Mouse (Mus musculus): ENCODE measurements around the gene Znrf2. TPM values are rescaled to one million over a fixed set of nuclear protein-coding genes. Genes with fewer than 3 reads are reported as not detected.
A peak's percentile ranks its signal among the peaks of the same experiment; 100 is the strongest.

The Znrf2 gene
- total RNA-seq (2014; fragmentation: Nextera tagmentation) = 39.5 and 41.1 TPM in 2 replicates
- 45.2 and 49.4 TPM in 2 replicates for total RNA-seq (2017)
- 20.3 and 36.6 TPM in 2 replicates for polyA plus RNA-seq (2012)

DNA sequence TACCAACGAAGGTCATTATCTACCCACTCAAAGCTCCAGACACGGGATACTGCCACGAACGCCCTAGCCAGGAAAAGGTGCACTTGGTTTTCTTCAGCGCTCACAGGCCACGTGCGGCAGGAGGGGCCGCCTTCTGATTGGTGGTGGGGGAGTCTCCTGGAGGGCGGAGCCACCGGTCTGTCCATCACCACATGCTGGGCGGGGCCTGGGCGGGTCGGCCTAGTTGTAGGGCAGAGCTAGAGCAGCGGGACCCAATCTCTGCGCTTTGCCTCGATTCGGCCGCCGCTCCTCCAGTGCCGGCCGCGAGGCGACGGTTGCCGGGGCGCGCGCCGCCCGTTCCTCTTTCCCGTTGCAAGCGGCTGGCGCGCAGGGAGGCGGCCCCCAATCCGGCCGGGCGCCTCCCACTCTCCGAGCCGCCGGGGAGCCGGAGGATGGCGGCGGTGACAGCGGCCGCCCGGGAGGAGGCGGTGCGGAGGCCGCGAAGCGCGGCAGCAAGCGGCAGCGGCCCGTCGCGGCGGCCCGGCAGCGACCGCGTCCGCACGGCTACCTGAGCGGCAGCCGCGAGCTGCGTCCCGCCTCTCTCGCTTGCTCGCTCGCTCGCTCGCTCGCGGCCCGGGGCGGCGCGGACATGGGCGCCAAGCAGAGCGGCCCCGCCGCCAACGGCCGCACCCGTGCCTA is at the start of gene Znrf2:
TSS of gene Znrf2 (plus strand) at position 529 of the 678 bp plus-strand sequence.
- peak within 1 kb of the TSS; percentile 85 for H3K4me3 ChIP-seq (ENCODE audit: low read depth, low read length)
- H3K9me3 ChIP-seq (replicated peaks) = no peaks in the 10 kb centered on the region
- TF ChIP-seq CTCF (IDR thresholded peaks at IDR 0.05; ENCODE audit: low read depth, low read length) = no peak
- TF ChIP-seq GATA2 (IDR thresholded peaks at IDR 0.05; ENCODE audit: borderline replicate concordance, low read depth, low read length) = no peak
- TF ChIP-seq TAL1 (conservative IDR thresholded peaks at IDR 0.05; ENCODE audit: low read depth, low read length) = no peak
- TF ChIP-seq POLR2AphosphoS5 (IDR thresholded peaks at IDR 0.05; ENCODE audit: insufficient replicate concordance, low read depth, low read length) = no peak
- no peak for TF ChIP-seq GATA1 (IDR thresholded peaks at IDR 0.05; ENCODE audit: borderline replicate concordance, low read length)
- H3K27me3 ChIP-seq (ENCODE audit: insufficient read depth, low read length) = peaks cover 2% of the 10 kb centered on the region; the same call in 1 of the 2 replicates
- H3K36me3 ChIP-seq (replicated peaks) = peaks cover 7% of the 10 kb centered on the region
- DNase-seq (ENCODE audit: low spot score) (peak; percentile 84), ATAC-seq (ENCODE audit: extremely low read depth, insufficient number of reproducible peaks, low FRiP score, poor library complexity, severe bottlenecking) (peak; percentile 93)
- peaks cover 32% of the 10 kb centered on the region for H3K4me1 ChIP-seq (ENCODE audit: insufficient read depth, low read depth, low read length)

GRCm38 (mm10) chr6:54767746-54768145 is 49.0 kb upstream of the Znrf2 start:
- TF ChIP-seq POLR2AphosphoS5 (IDR thresholded peaks at IDR 0.05; ENCODE audit: insufficient replicate concordance, low read depth, low read length) (no peak), TAL1 (conservative IDR thresholded peaks at IDR 0.05; ENCODE audit: low read depth, low read length) (no peak), GATA1 (IDR thresholded peaks at IDR 0.05; ENCODE audit: borderline replicate concordance, low read length) (no peak), GATA2 (IDR thresholded peaks at IDR 0.05; ENCODE audit: borderline replicate concordance, low read depth, low read length) (no peak), CTCF (IDR thresholded peaks at IDR 0.05; ENCODE audit: low read depth, low read length) (no peak)
- DNase-seq (ENCODE audit: low spot score) (no peak), ATAC-seq (ENCODE audit: extremely low read depth, insufficient number of reproducible peaks, low FRiP score, poor library complexity, severe bottlenecking) (no peak)
- Histone ChIP-seq H3K9me3 (replicated peaks) (no peaks in the 10 kb centered on the region), H3K4me3 (ENCODE audit: low read depth, low read length) (no peak overlapping the region), H3K36me3 (replicated peaks) (no peaks in the 10 kb centered on the region), H3K4me1 (ENCODE audit: insufficient read depth, low read depth, low read length) (no peaks in the 10 kb centered on the region), H3K27me3 (ENCODE audit: insufficient read depth, low read length) (peaks cover 10% of the 10 kb centered on the region)

- peaks cover 10% of the 10 kb centered on the region; the same call in 1 of the 2 replicates for H3K27me3 ChIP-seq (ENCODE audit: insufficient read depth, low read length)
- no peaks in the 10 kb centered on the region for H3K36me3 ChIP-seq (replicated peaks)
- TF ChIP-seq CTCF (IDR thresholded peaks at IDR 0.05; ENCODE audit: low read depth, low read length) (no peak), TAL1 (conservative IDR thresholded peaks at IDR 0.05; ENCODE audit: low read depth, low read length) (no peak), GATA2 (IDR thresholded peaks at IDR 0.05; ENCODE audit: borderline replicate concordance, low read depth, low read length) (no peak), POLR2AphosphoS5 (IDR thresholded peaks at IDR 0.05; ENCODE audit: insufficient replicate concordance, low read depth, low read length) (no peak), GATA1 (IDR thresholded peaks at IDR 0.05; ENCODE audit: borderline replicate concordance, low read length) (no peak)
- DNase-seq (ENCODE audit: low spot score) (no peak), ATAC-seq (ENCODE audit: extremely low read depth, insufficient number of reproducible peaks, low FRiP score, poor library complexity, severe bottlenecking) (no peak)
- peaks cover 3% of the 10 kb centered on the region for H3K4me1 ChIP-seq (ENCODE audit: insufficient read depth, low read depth, low read length)
- no peak overlapping the region for H3K4me3 ChIP-seq (ENCODE audit: low read depth, low read length)
- no peaks in the 10 kb centered on the region for H3K9me3 ChIP-seq (replicated peaks)
These were observed 46.0 kb upstream of the Znrf2 start for GRCm38 (mm10) chr6:54770766-54771165.

- Histone ChIP-seq H3K9me3 (replicated peaks) (no peaks in the 10 kb centered on the region), H3K27me3 (ENCODE audit: insufficient read depth, low read length) (peaks cover 10% of the 10 kb centered on the region; the same call in 1 of the 2 replicates), H3K36me3 (replicated peaks) (no peaks in the 10 kb centered on the region), H3K4me1 (ENCODE audit: insufficient read depth, low read depth, low read length) (peaks cover 4% of the 10 kb centered on the region), H3K4me3 (ENCODE audit: low read depth, low read length) (no peak overlapping the region)
- no peak for TF ChIP-seq TAL1 (conservative IDR thresholded peaks at IDR 0.05; ENCODE audit: low read depth, low read length)
- no peak for TF ChIP-seq POLR2AphosphoS5 (IDR thresholded peaks at IDR 0.05; ENCODE audit: insufficient replicate concordance, low read depth, low read length)
- TF ChIP-seq GATA1 (IDR thresholded peaks at IDR 0.05; ENCODE audit: borderline replicate concordance, low read length) = no peak
- no peak for TF ChIP-seq GATA2 (IDR thresholded peaks at IDR 0.05; ENCODE audit: borderline replicate concordance, low read depth, low read length)
- TF ChIP-seq CTCF (IDR thresholded peaks at IDR 0.05; ENCODE audit: low read depth, low read length) = no peak
- ATAC-seq (ENCODE audit: extremely low read depth, insufficient number of reproducible peaks, low FRiP score, poor library complexity, severe bottlenecking) (no peak), DNase-seq (ENCODE audit: low spot score) (no peak)
These were observed 45.5 kb upstream of the Znrf2 start for GRCm38 (mm10) chr6:54771171-54771570.

GRCm38 (mm10) chr6:54772078-54772477 is 44.6 kb upstream of the Znrf2 start:
- Histone ChIP-seq H3K27me3 (ENCODE audit: insufficient read depth, low read length) (peaks cover 8% of the 10 kb centered on the region; the same call in 1 of the 2 replicates), H3K9me3 (replicated peaks) (no peaks in the 10 kb centered on the region), H3K36me3 (replicated peaks) (no peaks in the 10 kb centered on the region), H3K4me3 (ENCODE audit: low read depth, low read length) (no peak overlapping the region), H3K4me1 (ENCODE audit: insufficient read depth, low read depth, low read length) (peaks cover 4% of the 10 kb centered on the region)
- no peak for DNase-seq (ENCODE audit: low spot score)
- TF ChIP-seq TAL1 (conservative IDR thresholded peaks at IDR 0.05; ENCODE audit: low read depth, low read length) (no peak), GATA2 (IDR thresholded peaks at IDR 0.05; ENCODE audit: borderline replicate concordance, low read depth, low read length) (no peak), GATA1 (IDR thresholded peaks at IDR 0.05; ENCODE audit: borderline replicate concordance, low read length) (no peak), CTCF (IDR thresholded peaks at IDR 0.05; ENCODE audit: low read depth, low read length) (no peak), POLR2AphosphoS5 (IDR thresholded peaks at IDR 0.05; ENCODE audit: insufficient replicate concordance, low read depth, low read length) (no peak)
- ATAC-seq (ENCODE audit: extremely low read depth, insufficient number of reproducible peaks, low FRiP score, poor library complexity, severe bottlenecking) = no peak

- TF ChIP-seq POLR2AphosphoS5 (IDR thresholded peaks at IDR 0.05; ENCODE audit: insufficient replicate concordance, low read depth, low read length) (no peak), TAL1 (conservative IDR thresholded peaks at IDR 0.05; ENCODE audit: low read depth, low read length) (no peak), GATA1 (IDR thresholded peaks at IDR 0.05; ENCODE audit: borderline replicate concordance, low read length) (no peak), GATA2 (IDR thresholded peaks at IDR 0.05; ENCODE audit: borderline replicate concordance, low read depth, low read length) (no peak), CTCF (IDR thresholded peaks at IDR 0.05; ENCODE audit: low read depth, low read length) (no peak)
- Histone ChIP-seq H3K27me3 (ENCODE audit: insufficient read depth, low read length) (peaks cover 11% of the 10 kb centered on the region; the same call in 1 of the 2 replicates), H3K9me3 (replicated peaks) (no peaks in the 10 kb centered on the region), H3K4me3 (ENCODE audit: low read depth, low read length) (no peak overlapping the region), H3K4me1 (ENCODE audit: insufficient read depth, low read depth, low read length) (peaks cover 4% of the 10 kb centered on the region), H3K36me3 (replicated peaks) (no peaks in the 10 kb centered on the region)
- DNase-seq (ENCODE audit: low spot score) = no peak
- no peak for ATAC-seq (ENCODE audit: extremely low read depth, insufficient number of reproducible peaks, low FRiP score, poor library complexity, severe bottlenecking)
These were observed 41.0 kb upstream of the Znrf2 start for GRCm38 (mm10) chr6:54775739-54776138.

Data from G1E (cell line).